Mouse (Mus musculus) megakaryocyte-erythroid progenitor cell, adult 5 weeks (primary cell): ENCODE measurements around the gene Tm7sf3. TPM values are rescaled to one million over a fixed set of nuclear protein-coding genes. Genes with fewer than 3 reads are reported as not detected.

ENCODE experiments used
- polyA plus RNA-seq: library from polyadenylated mRNA; stranded (reverse); fragments of >175 nt; gene quantifications from 2 replicates; pipeline ENCODE4 v1.2.3, GENCODE M21; 2012

Gene Tm7sf3
- polyA plus RNA-seq, result 44.3 and 64.3 TPM in 2 replicates

DNA sequence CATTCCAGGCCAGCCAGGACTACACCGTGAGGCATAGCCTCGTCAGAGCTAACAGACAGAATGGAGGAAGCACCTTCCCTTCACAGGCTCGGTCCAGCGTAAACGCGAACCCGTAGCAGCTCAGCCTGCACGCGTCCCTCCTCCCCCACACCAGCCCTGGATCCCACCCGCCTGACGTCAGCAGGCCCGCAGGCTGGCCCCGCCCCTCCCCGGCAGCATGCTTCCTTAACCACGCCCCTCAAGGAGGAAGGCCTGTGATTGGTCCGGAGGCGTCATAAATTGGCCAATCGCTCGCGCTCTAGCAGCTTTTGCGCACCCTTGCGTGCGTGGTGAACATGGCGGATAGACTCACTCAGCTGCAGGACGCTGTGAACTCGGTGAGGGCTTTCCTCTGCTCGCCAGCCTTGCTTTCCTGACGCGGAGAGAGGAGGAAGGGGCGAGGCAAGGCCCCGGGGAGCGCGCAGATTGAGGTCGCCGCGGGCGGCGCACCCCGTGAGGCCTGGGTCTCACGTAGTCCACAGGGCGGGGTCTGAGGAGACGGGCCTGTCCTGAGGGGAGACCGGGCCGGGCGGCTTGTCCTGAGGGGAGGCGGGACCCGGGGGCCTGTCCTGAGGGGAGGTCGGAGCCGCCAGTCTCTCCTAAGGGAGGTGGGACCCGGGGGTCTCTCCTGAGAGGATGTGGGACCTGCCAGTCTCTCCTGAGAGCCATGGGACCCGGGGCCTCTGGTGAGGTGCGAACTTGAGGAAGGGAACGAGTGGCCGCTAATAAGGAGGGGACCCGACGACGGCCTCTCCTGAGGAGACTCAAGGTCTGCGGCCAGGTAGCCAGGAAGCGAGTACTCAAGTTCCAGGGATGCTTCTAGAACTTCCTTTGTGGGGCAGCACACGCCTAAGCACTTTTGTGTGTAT is at the start of gene Tm7sf3, which contains the start of gene Med21:
TSS of gene Tm7sf3 (minus strand) at position 549 of the 908 bp plus-strand sequence.
TSS of gene Med21 (plus strand) at position 272 of the 908 bp plus-strand sequence.

DNA sequence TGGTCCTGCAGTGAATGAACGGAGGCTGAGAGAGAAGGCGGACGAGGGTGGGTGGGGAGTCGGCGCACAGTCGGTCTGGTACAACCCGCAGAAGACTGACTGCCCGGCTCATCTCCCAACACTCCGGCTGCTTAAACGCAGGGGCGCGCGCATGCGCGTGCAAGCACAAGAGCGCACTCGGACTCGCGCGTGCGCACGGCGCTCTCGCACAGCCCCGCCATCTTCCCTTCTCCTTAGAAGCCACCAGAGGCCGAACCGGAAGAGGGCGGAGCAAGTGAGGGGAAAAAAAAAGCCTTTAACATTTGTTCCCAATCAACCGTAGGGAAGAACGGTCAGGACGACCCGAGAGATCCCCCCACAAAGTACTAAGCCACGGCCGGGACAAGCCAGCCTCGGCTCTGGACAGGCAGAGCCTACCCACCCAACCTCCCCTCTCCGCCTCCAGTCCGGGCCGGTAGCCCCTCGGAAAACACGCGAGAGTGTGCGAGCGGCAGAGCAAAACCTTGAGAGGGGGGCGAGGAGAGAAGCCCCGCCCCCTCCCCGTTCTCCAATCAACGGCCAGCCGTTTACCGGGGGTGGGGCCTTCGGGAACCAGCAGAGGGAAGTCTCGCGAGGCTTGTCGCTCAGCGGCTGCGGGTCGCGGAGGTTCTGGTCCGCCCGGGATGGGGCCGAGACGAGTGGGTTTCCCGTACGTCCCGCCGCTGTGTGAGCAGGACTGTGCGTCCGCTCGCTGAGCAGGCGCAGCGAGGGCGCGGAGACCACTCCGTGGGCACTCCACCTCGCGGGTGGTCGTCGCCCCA is 65.1 kb downstream of the Tm7sf3 start, which contains the start of gene Ints13:
TSS of gene Ints13 (minus strand) at position 526 of the 800 bp plus-strand sequence.

DNA sequence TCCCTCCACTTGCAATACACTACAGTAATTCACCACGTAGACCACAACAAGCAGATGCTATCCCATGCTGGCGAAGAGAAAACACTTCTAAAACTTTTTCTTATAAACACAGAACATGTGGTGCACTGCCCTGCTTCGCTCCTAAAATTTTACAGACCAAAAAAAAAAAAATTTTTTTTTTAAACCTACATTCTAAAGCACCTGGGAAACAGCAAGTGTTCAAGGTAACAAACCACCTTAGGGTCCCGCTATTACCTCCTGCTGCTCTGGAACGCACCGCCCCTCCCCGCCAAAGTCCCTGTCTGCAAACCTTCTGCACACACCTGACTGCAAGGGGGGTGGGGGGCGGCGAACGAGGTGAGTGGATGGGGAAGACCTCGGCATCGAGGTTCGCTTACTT is 65.7 kb downstream of the Tm7sf3 start, which contains the start of gene Fgfr1op2:
TSS of gene Fgfr1op2 (plus strand) at position 301 of the 400 bp plus-strand sequence.

Other genes starting within 250 kb of the Tm7sf3 start
- gene Itpr2, start 140.6 kb downstream of the Tm7sf3 start, polyA plus RNA-seq, result 3.1 and 4.7 TPM in 2 replicates
- gene Fgfr1op2, start 65.6 kb downstream of the Tm7sf3 start, polyA plus RNA-seq, result 95.5 and 103 TPM in 2 replicates
- 27.9 and 46.9 TPM in 2 replicates for gene Ints13, start 65.0 kb downstream of the Tm7sf3 start, polyA plus RNA-seq
- 6.0 and 9.6 TPM in 2 replicates for gene Med21, start 277 bp downstream of the Tm7sf3 start, polyA plus RNA-seq
- gene Stk38l, start 82.2 kb upstream of the Tm7sf3 start, polyA plus RNA-seq, result 0.36 and 0.63 TPM in 2 replicates
- gene Arntl2, start 153.2 kb upstream of the Tm7sf3 start, polyA plus RNA-seq, result not detected in 2 replicates
- not detected in 2 replicates for gene Smco2, start 207.3 kb upstream of the Tm7sf3 start, polyA plus RNA-seq
- 1.9 and 2.0 TPM in 2 replicates for gene Ppfibp1, start 245.7 kb upstream of the Tm7sf3 start, polyA plus RNA-seq